Mouse (Mus musculus) urinary bladder, postnatal 36 days (tissue): Measurements from ENCODE around the gene Dennd4a.
A peak's percentile ranks its signal among the peaks of the same experiment; 100 is the strongest.
"Not testable (repeated sequence)": the region's sequence is repeated elsewhere in the genome, so short reads cannot be mapped to it uniquely, and the experiment has no call there.

ENCODE experiments used
- DNase-seq, 2 experiments: peaks; one replicate each; pipeline ENCODE4 v3.0.0; 2022; ENCODE audit warnings: low spot score in 2 of 2, mixed read lengths in 1 of 2

The Dennd4a gene

DNA sequence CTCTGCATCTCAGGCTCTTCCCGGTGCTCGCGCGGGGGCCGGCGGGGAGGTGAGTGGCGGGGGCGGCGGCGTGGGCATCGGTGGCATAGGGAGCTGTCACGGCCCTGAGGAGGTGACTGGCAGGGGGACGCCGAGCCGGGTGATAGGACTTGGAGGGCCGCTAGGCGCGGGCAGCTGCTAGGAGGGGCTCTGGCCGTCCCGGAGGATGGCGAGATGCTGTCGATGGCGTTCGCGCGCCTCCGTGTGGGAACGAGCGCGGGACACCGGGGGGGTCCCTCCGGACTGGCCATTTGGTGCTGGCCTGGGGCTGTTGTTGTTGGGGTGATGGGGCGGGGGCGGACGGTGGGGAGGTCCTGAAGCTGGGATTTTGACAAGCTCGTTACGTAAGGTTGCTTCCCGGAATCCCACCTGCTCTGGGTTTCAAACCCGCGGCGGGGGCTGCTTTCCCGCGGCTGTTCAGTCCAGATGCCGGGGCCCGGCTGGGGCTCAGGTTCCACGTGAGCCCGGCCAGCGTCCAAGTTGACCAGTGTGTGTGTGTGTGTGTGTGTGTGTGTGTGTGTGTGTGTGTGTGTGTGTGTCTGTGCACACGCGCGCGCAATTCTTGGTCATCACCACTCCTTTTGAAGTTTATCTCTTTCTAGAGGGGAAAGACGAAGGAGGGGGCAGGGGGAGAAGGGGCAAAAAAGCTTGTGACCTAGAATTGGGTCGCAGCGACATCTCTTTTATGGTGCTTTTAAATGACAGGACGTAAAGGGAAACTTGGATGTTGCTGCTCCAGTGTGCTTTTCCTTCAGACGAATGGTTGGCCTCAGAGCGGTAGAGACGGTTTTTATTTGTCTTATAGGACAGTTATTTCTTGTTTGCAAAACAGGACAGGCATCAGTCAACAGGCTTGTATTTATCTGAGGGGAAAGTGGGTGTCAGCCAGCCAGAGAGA lies 666 bp downstream of the Dennd4a start:
- DNase-seq, result peak; percentile 11 to 53

- no peak for DNase-seq
These were observed 1.3 kb downstream of the Dennd4a start for GRCm38 (mm10) chr9:64812475-64812860.

DNA sequence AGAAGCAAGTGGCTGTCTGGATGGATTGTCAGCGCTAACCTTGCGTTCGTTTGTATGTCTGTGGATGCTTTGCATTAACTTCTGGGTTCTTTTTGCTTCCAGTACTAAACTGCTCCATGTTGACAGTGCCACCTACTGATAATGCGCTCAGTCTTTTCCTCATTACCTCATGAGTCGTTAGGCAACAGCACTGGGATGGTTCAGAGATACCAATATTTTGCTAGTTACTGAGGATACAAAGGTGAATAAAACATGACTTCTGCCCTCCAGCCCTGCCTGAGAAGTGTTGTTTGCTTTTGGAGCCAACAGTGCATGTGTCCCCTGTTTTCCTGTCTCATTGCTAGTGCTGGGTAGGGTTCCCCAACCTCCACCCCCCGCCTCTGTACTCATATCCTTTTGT lies 3.1 kb downstream of the Dennd4a start:
- no peak for DNase-seq

- DNase-seq, result not testable (repeated sequence)
These were observed 8.5 kb downstream of the Dennd4a start for GRCm38 (mm10) chr9:64819686-64820085.

- no peak for DNase-seq
These were observed 9.1 kb downstream of the Dennd4a start for GRCm38 (mm10) chr9:64820086-64820795.

- no peak for DNase-seq
These were observed 11.1 kb downstream of the Dennd4a start for GRCm38 (mm10) chr9:64822235-64822634.

DNA sequence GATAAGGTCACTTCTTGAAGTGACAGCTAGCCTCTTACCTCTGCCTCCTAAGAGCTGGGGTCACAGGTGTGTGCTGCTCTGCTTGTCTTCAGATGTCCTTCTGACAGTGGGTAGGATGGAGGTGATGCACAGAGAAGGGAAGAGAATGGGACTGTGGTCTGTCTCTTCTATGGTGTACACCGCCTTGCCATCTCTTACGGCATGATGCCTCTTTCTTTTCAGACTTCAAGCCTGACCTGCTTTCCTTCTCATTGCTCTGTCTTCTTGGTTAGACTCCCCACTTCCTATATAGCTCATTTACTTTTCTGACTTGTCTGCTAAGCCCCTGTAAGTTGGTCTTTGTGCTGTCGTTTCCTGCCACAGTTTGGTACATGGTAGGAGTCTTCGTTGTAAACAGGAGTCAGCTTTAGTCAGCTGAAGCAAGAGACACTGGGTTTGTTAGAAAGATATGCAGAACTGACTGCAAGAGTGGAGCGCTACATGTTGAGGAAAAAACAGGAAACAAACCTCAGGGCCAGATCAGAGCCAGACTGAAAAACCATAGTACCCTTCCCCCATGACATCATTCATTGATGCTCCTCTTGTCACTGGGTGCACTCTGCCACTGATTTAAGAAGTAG lies 13.4 kb downstream of the Dennd4a start:
- no peak for DNase-seq

GRCm38 (mm10) chr9:64830092-64830618 lies 19.0 kb downstream of the Dennd4a start:
- DNase-seq, result no peak

GRCm38 (mm10) chr9:64830641-64831040 lies 19.5 kb downstream of the Dennd4a start:
- DNase-seq, result no peak

- no peak for DNase-seq
These were observed 20.6 kb downstream of the Dennd4a start for GRCm38 (mm10) chr9:64831760-64832159.

DNA sequence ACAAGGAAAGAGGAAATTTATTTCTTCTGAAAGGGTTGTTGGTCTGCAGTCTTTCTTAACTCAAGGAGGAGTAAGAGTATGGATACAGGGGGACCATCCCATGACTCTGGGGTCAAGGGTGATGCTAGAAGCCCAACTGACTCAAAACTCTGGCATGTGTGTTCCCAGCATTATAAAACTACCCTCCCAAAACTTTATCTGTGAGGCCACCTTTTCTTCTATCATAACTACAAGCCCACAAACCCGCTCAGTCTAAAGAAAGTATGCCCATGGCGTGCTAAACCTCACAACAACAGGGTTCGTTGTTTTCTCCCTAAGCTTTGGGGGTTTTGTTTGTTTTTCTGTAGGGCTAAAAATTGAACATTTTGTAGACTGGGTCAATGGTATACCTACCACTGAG lies 23.3 kb downstream of the Dennd4a start:
- DNase-seq, result no peak

DNA sequence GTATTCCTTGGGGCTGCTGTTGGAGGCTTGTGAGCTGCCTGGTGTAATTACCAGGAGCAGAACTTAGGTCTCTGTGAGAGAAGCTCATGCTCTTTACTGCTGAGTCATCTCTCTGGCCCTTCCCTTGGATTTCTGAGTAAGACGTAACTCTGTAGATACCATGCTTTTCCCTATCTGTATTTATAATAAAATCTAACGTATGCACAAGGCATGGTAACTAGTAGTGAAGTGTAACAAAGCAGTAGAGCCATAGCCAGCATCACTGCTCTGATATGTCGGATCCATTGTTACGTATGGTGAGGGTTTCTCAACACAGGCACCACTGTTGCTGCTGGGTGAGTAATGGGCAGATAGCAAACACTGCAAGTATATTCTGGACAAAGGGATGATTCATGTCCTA lies 34.2 kb downstream of the Dennd4a start:
- no peak for DNase-seq

- DNase-seq, result no peak
These were observed 38.4 kb downstream of the Dennd4a start for GRCm38 (mm10) chr9:64849548-64849947.

DNA sequence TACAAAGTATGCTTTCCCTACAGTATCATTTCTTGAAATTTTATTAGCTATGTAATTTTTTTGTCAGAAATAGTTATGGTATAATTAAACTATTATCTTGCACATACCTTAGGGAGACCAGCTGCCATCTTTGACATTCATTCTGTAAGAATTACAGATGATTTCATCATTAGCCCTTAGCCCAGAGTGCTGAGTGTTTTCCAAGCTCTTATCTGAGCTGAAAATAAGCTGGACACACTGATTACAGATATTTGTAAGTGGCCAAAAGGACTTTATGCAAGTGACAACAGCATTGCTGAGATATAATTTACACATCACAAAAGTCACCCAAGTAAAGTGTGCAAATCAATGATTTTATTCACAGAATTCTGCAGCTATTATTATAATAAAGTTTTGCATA lies 48.9 kb downstream of the Dennd4a start:
- no peak for DNase-seq

- DNase-seq, result no peak
These were observed 51.5 kb downstream of the Dennd4a start for GRCm38 (mm10) chr9:64862687-64863086.

GRCm38 (mm10) chr9:64886008-64886407 lies 74.9 kb downstream of the Dennd4a start:
- DNase-seq, result no peak

DNA sequence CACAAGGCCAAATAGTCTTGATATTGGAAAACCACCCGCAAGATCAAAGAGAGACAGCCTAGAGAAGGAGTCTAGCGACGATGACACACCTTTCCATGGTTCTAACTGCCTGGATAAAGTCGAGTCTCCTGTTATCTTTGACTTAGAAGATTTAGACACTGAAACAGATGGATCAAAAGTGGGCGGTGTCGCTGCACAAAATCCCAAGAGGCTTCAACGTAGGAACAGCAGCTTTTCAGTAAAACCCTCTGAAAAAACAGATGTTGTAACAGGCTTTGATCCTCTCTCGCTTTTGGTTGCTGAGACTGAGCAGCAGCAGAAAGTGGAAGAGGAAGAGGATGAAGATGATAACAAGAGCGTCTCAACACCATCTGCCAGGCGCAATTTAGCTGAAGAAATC lies 85.5 kb downstream of the Dennd4a start:
- DNase-seq, result no peak

DNA sequence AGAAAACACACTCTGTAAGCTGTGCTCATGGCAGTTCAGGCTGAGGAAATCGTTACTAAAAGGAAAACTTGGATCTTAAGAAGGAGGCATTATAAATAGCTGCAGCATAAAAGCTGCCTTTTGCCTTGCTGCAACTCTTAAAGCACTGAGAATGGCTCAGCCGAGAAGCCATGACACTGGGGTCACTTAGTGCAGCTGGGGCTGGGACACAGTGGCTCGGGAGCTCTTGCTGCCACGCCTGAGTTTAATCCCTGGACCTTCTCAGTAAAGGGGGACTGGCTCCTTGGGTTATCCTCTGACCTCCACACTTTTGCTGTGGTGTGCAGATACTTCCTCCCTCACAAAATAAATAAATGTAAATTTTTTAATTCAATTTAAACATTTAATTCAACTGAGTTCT lies 91.7 kb downstream of the Dennd4a start:
- no peak for DNase-seq

GRCm38 (mm10) chr9:64903386-64903785 lies 92.2 kb downstream of the Dennd4a start:
- DNase-seq, result peak; percentile 55 to 67

GRCm38 (mm10) chr9:64904917-64905640 lies 93.9 kb downstream of the Dennd4a start:
- no peak for DNase-seq

DNA sequence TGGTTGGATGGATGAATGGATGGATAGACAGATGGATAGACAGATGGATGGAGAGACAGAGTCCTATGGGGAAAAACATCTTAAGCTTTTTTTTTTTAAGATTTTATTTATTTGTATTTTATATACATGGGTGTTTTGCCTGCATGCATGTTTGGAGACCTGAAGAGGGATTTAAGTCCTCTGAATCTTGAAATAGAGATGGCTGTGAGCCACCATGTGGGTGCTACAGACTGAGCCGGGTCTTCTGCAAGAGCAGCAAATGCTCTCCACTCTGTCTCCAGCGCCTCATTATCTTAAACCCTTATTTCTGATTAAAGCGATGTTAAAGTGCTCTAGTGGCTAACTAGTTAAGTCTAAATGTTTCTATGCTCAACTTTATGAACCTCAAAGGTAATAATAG lies 96.3 kb downstream of the Dennd4a start:
- DNase-seq, result no peak

DNA sequence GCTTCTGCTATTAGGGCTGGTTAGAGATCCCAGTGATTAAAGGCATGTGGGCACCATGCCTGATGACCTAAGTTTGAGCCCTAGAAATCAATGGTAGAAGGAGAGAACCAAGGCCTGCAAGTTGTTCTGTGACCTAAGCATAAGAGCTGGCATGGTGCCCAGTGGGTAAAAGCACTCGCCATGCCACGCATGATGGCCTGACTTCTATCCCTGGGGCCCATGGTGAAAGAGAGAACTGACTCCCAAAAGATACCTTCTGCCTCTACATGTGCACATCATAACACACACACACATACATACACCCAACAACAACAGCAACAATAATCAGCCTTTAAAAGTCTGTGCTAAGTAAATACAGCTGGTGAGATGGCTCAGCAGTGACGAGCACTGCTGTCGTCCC lies 102.3 kb downstream of the Dennd4a start:
- no peak for DNase-seq
